Comparison of ENCODE assay signal across 20 mouse cellular contexts in genomic region chr1:88780262-88780661, GRCm38 (mm10).
A peak's percentile ranks its signal among the peaks of the same experiment; 100 is the strongest.
DNase-seq lines count a peak whose midpoint lies in the region; TF ChIP-seq lines count a peak whose summit lies in the region.
"Had no signal": no experiment of that assay in that cellular context is flagged by ENCODE, and none has a peak within 500 bp of the region (broad histone marks: within the 10 kb centered on the region; RNA-seq: fewer than 3 reads in every experiment).

No protein-coding gene starts in this region.

- no peak overlapping the region for H3K4me3 ChIP-seq in ES-Bruce4 (ENCODE audit: low read depth, low read length)
- no peak overlapping the region for H3K4me3 ChIP-seq in cerebellum, adult 2 months (replicated peaks; ENCODE audit: insufficient read depth, low read depth, low read length)
- H3K4me3 ChIP-seq: embryonic facial prominence, embryonic 12.5 days; forebrain, embryonic 12.5 days; gastrocnemius, adult 2 months; heart, embryonic 10.5 days; hindbrain, embryonic 12.5 days; intestine, embryonic 15.5 days had no signal

- TF ChIP-seq POLR2A in ES-Bruce4 (IDR thresholded peaks at IDR 0.05; ENCODE audit: insufficient read depth, low read length) = no peak
- no peak for TF ChIP-seq POLR2A in cerebellum, adult 2 months (IDR thresholded peaks at IDR 0.05; ENCODE audit: borderline replicate concordance, insufficient read depth, low read length)

- no peak overlapping the region for H3K27ac ChIP-seq in ES-Bruce4 (ENCODE audit: insufficient read depth, low read length)
- no peak overlapping the region for H3K27ac ChIP-seq in cerebellum, adult 2 months (ENCODE audit: insufficient read depth, low read length)
- H3K27ac ChIP-seq: embryonic facial prominence, embryonic 12.5 days; forebrain, embryonic 12.5 days; gastrocnemius, adult 2 months; heart, embryonic 10.5 days; hindbrain, embryonic 12.5 days; intestine, embryonic 15.5 days had no signal

- H3K9ac ChIP-seq in ES-Bruce4 (ENCODE audit: low read depth, poor library complexity, severe bottlenecking) = no peak overlapping the region
- H3K9ac ChIP-seq: embryonic facial prominence, embryonic 12.5 days; forebrain, embryonic 12.5 days; hindbrain, embryonic 12.5 days; intestine, embryonic 15.5 days had no signal

- 0 out of 2 replicates have a peak, but pooled peaks have one; percentile 18 for TF ChIP-seq EP300 in ES-Bruce4 (IDR thresholded peaks at IDR 0.05; ENCODE audit: insufficient read depth, low read depth, low read length)

- no peak for TF ChIP-seq CTCF in ES-Bruce4 (IDR thresholded peaks at IDR 0.05; ENCODE audit: low read depth, low read length)
- TF ChIP-seq CTCF in cerebellum, adult 2 months (IDR thresholded peaks at IDR 0.05; ENCODE audit: borderline replicate concordance, insufficient read depth, low read depth, low read length) = no peak

- DNase-seq in brain, adult 2 months (ENCODE audit: low read depth, low spot score) = peak; percentile 83
- DNase-seq in cerebellum, adult 2 months = peak; percentile 63 to 77
- peak; percentile 48 to 52 for DNase-seq in cerebellum, postnatal 14 days
- no peak for DNase-seq in right cerebral cortex, postnatal 4 days
- no peak for DNase-seq in frontal cortex, postnatal 25 days (ENCODE audit: low spot score in 2 of 2)
- DNase-seq in spleen, adult 18-20 months = no peak
- DNase-seq: adrenal gland, postnatal 10 days; gastrocnemius, adult 2 months; gastrocnemius, postnatal 36 days; heart, adult 18-20 months; heart, postnatal 10 days; heart, postnatal 4 days; kidney, adult 18-20 months had no signal

- H3K27me3 ChIP-seq in ES-Bruce4 (ENCODE audit: control insufficient read depth, insufficient read depth, low read length, poor library complexity, severe bottlenecking) = no peaks in the 10 kb centered on the region
- no peaks in the 10 kb centered on the region for H3K27me3 ChIP-seq in cerebellum, adult 2 months (ENCODE audit: control insufficient read depth, insufficient read depth, low read length)
- H3K27me3 ChIP-seq: embryonic facial prominence, embryonic 12.5 days; forebrain, embryonic 12.5 days; hindbrain, embryonic 12.5 days; intestine, embryonic 15.5 days had no signal

- H3K9me3 ChIP-seq in ES-Bruce4 (replicated peaks; ENCODE audit: control insufficient read depth, insufficient read depth, low read length, poor library complexity, severe bottlenecking) = peaks cover 4% of the 10 kb centered on the region; the same call in 1 of the 2 replicates
- H3K9me3 ChIP-seq: forebrain, embryonic 12.5 days; hindbrain, embryonic 12.5 days; intestine, embryonic 15.5 days had no signal

- no peaks in the 10 kb centered on the region for H3K36me3 ChIP-seq in ES-Bruce4 (ENCODE audit: control insufficient read depth, insufficient read depth, low read length, poor library complexity, severe bottlenecking)
- H3K36me3 ChIP-seq: embryonic facial prominence, embryonic 12.5 days; forebrain, embryonic 12.5 days; G1E; heart, embryonic 10.5 days; hindbrain, embryonic 12.5 days; intestine, embryonic 15.5 days had no signal

- WGBS in cerebellum, adult 2 months = 35% methylated on average over 4 of the region's 4 CpGs

- peaks cover 3% of the 10 kb centered on the region for H3K4me1 ChIP-seq in ES-Bruce4 (ENCODE audit: control insufficient read depth, insufficient read depth, low read length)
- peaks cover 16% of the 10 kb centered on the region for H3K4me1 ChIP-seq in cerebellum, adult 2 months (ENCODE audit: control insufficient read depth, insufficient read depth, low read length)
- H3K4me1 ChIP-seq: embryonic facial prominence, embryonic 12.5 days; forebrain, embryonic 12.5 days; intestine, embryonic 15.5 days had no signal

Comparison
In these comparisons a context has a peak if more than half of its experiments do, and no peak if none do; other contexts are left out.
1. DNase-seq: peak in brain, adult 2 months (single experiment), cerebellum, adult 2 months (2 of 2) and cerebellum, postnatal 14 days (2 of 2); none in right cerebral cortex, postnatal 4 days (single experiment), frontal cortex, postnatal 25 days (0 of 2) and spleen, adult 18-20 months (0 of 2).